Comparison of ENCODE assay signal across 14 mouse cellular contexts in genomic region chr4:155451597-155451996, GRCm38 (mm10). TPM values are rescaled to one million over a fixed set of nuclear protein-coding genes. Genes with fewer than 3 reads are reported as not detected.
DNase-seq lines count a peak whose midpoint lies in the region; ATAC-seq lines count a peak whose summit lies in the region.
"Had no signal": no experiment of that assay in that cellular context is flagged by ENCODE, and none has a peak within 500 bp of the region (broad histone marks: within the 10 kb centered on the region; RNA-seq: fewer than 3 reads in every experiment).

No protein-coding gene starts in this region.

- no peak for ATAC-seq in forebrain, embryonic 14.5 days
- no peak for ATAC-seq in forebrain, embryonic 12.5 days (ENCODE audit: low FRiP score)
- ATAC-seq in neural tube, embryonic 11.5 days (ENCODE audit: insufficient read depth, low FRiP score, low TSS enrichment), result no peak
- no peak for ATAC-seq in neural tube, embryonic 15.5 days (ENCODE audit: low FRiP score)
- no peak for ATAC-seq in embryonic facial prominence, embryonic 13.5 days (ENCODE audit: insufficient number of reproducible peaks, insufficient read depth, low FRiP score, low TSS enrichment, low read depth)
- ATAC-seq: liver, embryonic 12.5 days had no signal

- no peaks in the 10 kb centered on the region for H3K4me1 ChIP-seq in forebrain, embryonic 14.5 days (ENCODE audit: control insufficient read depth, insufficient read depth, low read length)
- peaks cover 2% of the 10 kb centered on the region; the same call in 1 of the 2 replicates for H3K4me1 ChIP-seq in forebrain, embryonic 12.5 days
- H3K4me1 ChIP-seq in neural tube, embryonic 11.5 days (ENCODE audit: control insufficient read depth, insufficient read depth, low read length), result no peaks in the 10 kb centered on the region
- no peaks in the 10 kb centered on the region for H3K4me1 ChIP-seq in neural tube, embryonic 15.5 days
- H3K4me1 ChIP-seq in embryonic facial prominence, embryonic 13.5 days, result peaks cover 3% of the 10 kb centered on the region; the same call in 1 of the 2 replicates
- H3K4me1 ChIP-seq: liver, embryonic 12.5 days had no signal

- H3K27me3 ChIP-seq in forebrain, embryonic 14.5 days (replicated peaks; ENCODE audit: control insufficient read depth, insufficient read depth, low read length), result no peaks in the 10 kb centered on the region
- H3K27me3 ChIP-seq in forebrain, embryonic 12.5 days, result no peaks in the 10 kb centered on the region
- H3K27me3 ChIP-seq in neural tube, embryonic 11.5 days (ENCODE audit: control insufficient read depth, insufficient read depth, low read length), result no peaks in the 10 kb centered on the region
- no peaks in the 10 kb centered on the region for H3K27me3 ChIP-seq in neural tube, embryonic 15.5 days (replicated peaks)
- H3K27me3 ChIP-seq in embryonic facial prominence, embryonic 13.5 days, result no peaks in the 10 kb centered on the region

- H3K4me3 ChIP-seq in forebrain, embryonic 14.5 days (ENCODE audit: low read depth, low read length), result no peak overlapping the region
- no peak overlapping the region for H3K4me3 ChIP-seq in forebrain, embryonic 12.5 days (replicated peaks)
- no peak overlapping the region for H3K4me3 ChIP-seq in neural tube, embryonic 11.5 days (ENCODE audit: low read depth, low read length)
- H3K4me3 ChIP-seq in neural tube, embryonic 15.5 days (replicated peaks), result no peak overlapping the region
- H3K4me3 ChIP-seq in embryonic facial prominence, embryonic 13.5 days, result no peak overlapping the region
- H3K4me3 ChIP-seq: liver, embryonic 12.5 days; megakaryocyte, embryonic 14.5 days had no signal

- H3K9ac ChIP-seq in forebrain, embryonic 14.5 days (ENCODE audit: low read length), result no peak overlapping the region
- no peak overlapping the region for H3K9ac ChIP-seq in forebrain, embryonic 12.5 days
- no peak overlapping the region for H3K9ac ChIP-seq in neural tube, embryonic 11.5 days (ENCODE audit: low read length)
- H3K9ac ChIP-seq in neural tube, embryonic 15.5 days (replicated peaks), result no peak overlapping the region
- H3K9ac ChIP-seq in embryonic facial prominence, embryonic 13.5 days, result 0 out of 2 replicates have a peak overlapping the region, but pooled peaks have one; percentile 2
- H3K9ac ChIP-seq: liver, embryonic 12.5 days had no signal

- no peaks in the 10 kb centered on the region for H3K36me3 ChIP-seq in forebrain, embryonic 14.5 days (ENCODE audit: control insufficient read depth, insufficient read depth, low read length)
- H3K36me3 ChIP-seq in forebrain, embryonic 12.5 days (replicated peaks), result no peaks in the 10 kb centered on the region
- H3K36me3 ChIP-seq in neural tube, embryonic 11.5 days (ENCODE audit: control insufficient read depth, insufficient read depth, low read length), result no peaks in the 10 kb centered on the region
- no peaks in the 10 kb centered on the region for H3K36me3 ChIP-seq in neural tube, embryonic 15.5 days
- H3K36me3 ChIP-seq in embryonic facial prominence, embryonic 13.5 days, result no peaks in the 10 kb centered on the region
- H3K36me3 ChIP-seq: liver, embryonic 12.5 days had no signal

- no peaks in the 10 kb centered on the region for H3K9me3 ChIP-seq in forebrain, embryonic 14.5 days (replicated peaks; ENCODE audit: control insufficient read depth, low read length)
- no peaks in the 10 kb centered on the region for H3K9me3 ChIP-seq in forebrain, embryonic 12.5 days
- H3K9me3 ChIP-seq in neural tube, embryonic 11.5 days (ENCODE audit: control insufficient read depth, low read length), result no peaks in the 10 kb centered on the region
- no peaks in the 10 kb centered on the region for H3K9me3 ChIP-seq in neural tube, embryonic 15.5 days (replicated peaks)
- no peaks in the 10 kb centered on the region for H3K9me3 ChIP-seq in embryonic facial prominence, embryonic 13.5 days
- H3K9me3 ChIP-seq: liver, embryonic 12.5 days; megakaryocyte, embryonic 14.5 days had no signal

- H3K27ac ChIP-seq in forebrain, embryonic 14.5 days (ENCODE audit: low read depth, low read length), result no peak overlapping the region
- no peak overlapping the region for H3K27ac ChIP-seq in forebrain, embryonic 12.5 days
- no peak overlapping the region for H3K27ac ChIP-seq in neural tube, embryonic 11.5 days (ENCODE audit: low read depth, low read length)
- H3K27ac ChIP-seq in neural tube, embryonic 15.5 days (replicated peaks), result no peak overlapping the region
- no peak overlapping the region for H3K27ac ChIP-seq in embryonic facial prominence, embryonic 13.5 days
- H3K27ac ChIP-seq: liver, embryonic 12.5 days had no signal

- H3K4me2 ChIP-seq in forebrain, embryonic 14.5 days (ENCODE audit: low read length), result no peak overlapping the region
- no peak overlapping the region for H3K4me2 ChIP-seq in forebrain, embryonic 12.5 days
- H3K4me2 ChIP-seq in neural tube, embryonic 11.5 days (ENCODE audit: low read depth), result no peak overlapping the region
- H3K4me2 ChIP-seq in neural tube, embryonic 15.5 days, result no peak overlapping the region
- H3K4me2 ChIP-seq in embryonic facial prominence, embryonic 13.5 days, result no peak overlapping the region; the same call in 1 of the 2 replicates
- H3K4me2 ChIP-seq: liver, embryonic 12.5 days had no signal

- DNase-seq in forebrain, embryonic 14.5 days (ENCODE audit: low spot score), result peak; percentile 6
- DNase-seq in neural tube, embryonic 11.5 days (ENCODE audit: low spot score), result peak; percentile 30
- DNase-seq in retina, embryonic 14.5 days (ENCODE audit: low spot score), result peak; percentile 35
- no peak for DNase-seq in kidney, postnatal 10 days
- no peak for DNase-seq in spleen, postnatal 36 days (ENCODE audit: low spot score in 2 of 2)
- DNase-seq: cerebellum, adult 18-20 months; kidney, adult 9 months; right cerebral cortex, postnatal 14 days had no signal

- 31% methylated on average over 10 of the region's 10 CpGs for WGBS in forebrain, embryonic 14.5 days
- 30% methylated on average over 10 of the region's 10 CpGs for WGBS in forebrain, embryonic 12.5 days
- 43% methylated on average over 10 of the region's 10 CpGs for WGBS in neural tube, embryonic 11.5 days
- WGBS in neural tube, embryonic 15.5 days, result 46% methylated on average over 10 of the region's 10 CpGs
- WGBS in embryonic facial prominence, embryonic 13.5 days, result 28% methylated on average over 10 of the region's 10 CpGs

RNA-seq across cellular contexts. Expression of gene Tmem52, which starts 17.3 kb away (rescaled TPM):
- polyA plus RNA-seq in forebrain, embryonic 14.5 days (2014; fragmentation: Nextera tagmentation; extraction: Ambion mirVana), result 0.40 TPM in 1 of 2 replicates, not detected in the other
- polyA plus RNA-seq in forebrain, embryonic 12.5 days (2016; fragmentation: Nextera tagmentation; extraction: Ambion mirVana), result not detected in 2 replicates
- polyA plus RNA-seq in neural tube, embryonic 11.5 days (2014; fragmentation: Nextera tagmentation; extraction: Ambion mirVana), result not detected in 2 replicates
- polyA plus RNA-seq in neural tube, embryonic 15.5 days (2015; fragmentation: Nextera tagmentation; extraction: Ambion mirVana), result 0.27 and 0.28 TPM in 2 replicates
- polyA plus RNA-seq in embryonic facial prominence, embryonic 13.5 days (2015; fragmentation: Nextera tagmentation; extraction: Ambion mirVana), result 0.31 and 0.40 TPM in 2 replicates
- polyA plus RNA-seq: heart, embryonic 14.5 days; liver, embryonic 12.5 days had no signal

RNA-seq across cellular contexts. Expression of gene Gnb1, which starts 39.6 kb away (rescaled TPM):
- polyA plus RNA-seq in forebrain, embryonic 14.5 days (2014; fragmentation: Nextera tagmentation; extraction: Ambion mirVana), result 1,105 and 1,139 TPM in 2 replicates
- polyA plus RNA-seq in forebrain, embryonic 12.5 days (2016; fragmentation: Nextera tagmentation; extraction: Ambion mirVana), result 667 and 781 TPM in 2 replicates
- polyA plus RNA-seq in neural tube, embryonic 11.5 days (2014; fragmentation: Nextera tagmentation; extraction: Ambion mirVana), result 778 and 796 TPM in 2 replicates
- 910 and 1,003 TPM in 2 replicates for polyA plus RNA-seq in neural tube, embryonic 15.5 days (2015; fragmentation: Nextera tagmentation; extraction: Ambion mirVana)
- 501 and 523 TPM in 2 replicates for polyA plus RNA-seq in embryonic facial prominence, embryonic 13.5 days (2015; fragmentation: Nextera tagmentation; extraction: Ambion mirVana)

RNA-seq across cellular contexts. Expression of gene Cfap74, which starts 42.6 kb away (rescaled TPM):
- 3.9 and 4.5 TPM in 2 replicates for polyA plus RNA-seq in forebrain, embryonic 14.5 days (2014; fragmentation: Nextera tagmentation; extraction: Ambion mirVana)
- polyA plus RNA-seq in forebrain, embryonic 12.5 days (2016; fragmentation: Nextera tagmentation; extraction: Ambion mirVana), result 6.4 and 6.9 TPM in 2 replicates
- polyA plus RNA-seq in neural tube, embryonic 11.5 days (2014; fragmentation: Nextera tagmentation; extraction: Ambion mirVana), result 5.4 and 5.6 TPM in 2 replicates
- 4.4 TPM in 2 replicates for polyA plus RNA-seq in neural tube, embryonic 15.5 days (2015; fragmentation: Nextera tagmentation; extraction: Ambion mirVana)
- polyA plus RNA-seq in embryonic facial prominence, embryonic 13.5 days (2015; fragmentation: Nextera tagmentation; extraction: Ambion mirVana), result 3.8 and 4.7 TPM in 2 replicates

RNA-seq across cellular contexts. Expression of gene Gabrd, which starts 53.7 kb away (rescaled TPM):
- polyA plus RNA-seq in forebrain, embryonic 14.5 days (2014; fragmentation: Nextera tagmentation; extraction: Ambion mirVana), result 1.2 and 1.7 TPM in 2 replicates
- polyA plus RNA-seq in forebrain, embryonic 12.5 days (2016; fragmentation: Nextera tagmentation; extraction: Ambion mirVana), result not detected in 2 replicates
- not detected in 2 replicates for polyA plus RNA-seq in neural tube, embryonic 11.5 days (2014; fragmentation: Nextera tagmentation; extraction: Ambion mirVana)
- polyA plus RNA-seq in neural tube, embryonic 15.5 days (2015; fragmentation: Nextera tagmentation; extraction: Ambion mirVana), result 0.18 and 0.26 TPM in 2 replicates
- not detected in 2 replicates for polyA plus RNA-seq in embryonic facial prominence, embryonic 13.5 days (2015; fragmentation: Nextera tagmentation; extraction: Ambion mirVana)
- polyA plus RNA-seq: heart, embryonic 14.5 days; liver, embryonic 12.5 days had no signal

Comparison
In these comparisons a context has a peak if more than half of its experiments do, and no peak if none do; other contexts are left out.
1. DNase-seq: peak in forebrain, embryonic 14.5 days (single experiment), neural tube, embryonic 11.5 days (single experiment) and retina, embryonic 14.5 days (single experiment); none in kidney, postnatal 10 days (single experiment) and spleen, postnatal 36 days (0 of 2).